Mouse (Mus musculus) olfactory bulb, adult 2 months (tissue): Measurements from ENCODE around the gene Tal1.

Source experiments
- CTCF ChIP-seq: fragments of 200-500 bp; IDR thresholded peaks from 2 replicates; pipeline ENCODE4 v1.5.1; 2012; ENCODE audit warnings: low read depth, mild to moderate bottlenecking, low read length, moderate library complexity; ENCODE audit not compliant: insufficient read depth
- POLR2A ChIP-seq: fragments of 200-500 bp; IDR thresholded peaks from 2 replicates; pipeline ENCODE4 v1.6.1; 2012; ENCODE audit warnings: mild to moderate bottlenecking, low read depth, low read length, moderate library complexity; ENCODE audit not compliant: insufficient read depth

- TF ChIP-seq CTCF (no peak), POLR2A (no peak)
Measured at GRCm38 (mm10) chr4:115083031-115083430, 26.8 kb downstream of the Tal1 start.
